Mouse (Mus musculus): ENCODE results near the gene Prkca.
A peak's percentile ranks its signal among the peaks of the same experiment; 100 is the strongest.

Prkca gene

GRCm38 (mm10) chr11:108336445-108336844, 7.3 kb downstream of the Prkca start:
- DNase-seq, result no peak

GRCm38 (mm10) chr11:108335536-108335935, 8.2 kb downstream of the Prkca start:
- DNase-seq, result no peak

DNA sequence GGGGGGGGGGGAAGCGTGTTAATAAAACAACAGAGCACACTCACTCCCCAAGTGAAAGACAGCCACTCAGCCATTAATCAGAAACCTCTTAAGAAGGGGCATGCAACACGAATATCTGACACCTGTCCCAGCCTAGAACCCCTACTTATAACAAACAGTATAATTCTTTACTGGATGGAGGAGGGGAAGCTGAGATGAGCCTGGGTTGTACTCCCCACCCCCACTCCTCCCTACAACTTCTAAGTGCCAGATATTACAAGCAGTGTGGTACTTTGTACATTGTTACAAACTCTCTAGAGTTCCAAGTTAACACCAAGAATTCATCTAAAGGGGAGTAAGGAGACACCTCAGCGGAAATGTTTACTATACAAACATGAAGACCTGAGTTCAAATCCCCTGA, 9.1 kb downstream of the Prkca start:
- DNase-seq, result no peak

GRCm38 (mm10) chr11:108333583-108334379, 9.9 kb downstream of the Prkca start:
- DNase-seq, result no peak

DNA sequence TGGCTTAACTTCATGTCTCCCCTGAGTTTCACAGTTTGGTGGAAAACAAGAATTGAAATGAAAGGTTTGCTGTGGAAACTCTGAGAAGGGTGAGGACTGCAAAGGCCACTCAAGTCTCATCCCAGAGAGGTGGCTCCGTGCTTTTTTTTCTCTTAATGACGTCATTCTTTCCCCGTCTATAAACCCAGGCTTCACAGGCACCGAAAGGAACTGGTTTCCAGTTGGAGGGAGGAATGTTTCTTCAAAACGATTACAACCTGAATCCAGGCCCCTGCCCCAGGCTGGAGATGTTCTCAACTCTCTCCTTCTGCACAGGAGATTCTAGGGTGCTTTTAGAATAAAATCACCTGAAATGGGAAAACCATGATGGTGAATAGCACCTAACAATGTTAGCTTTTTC, 10.7 kb downstream of the Prkca start:
- no peak for DNase-seq

DNA sequence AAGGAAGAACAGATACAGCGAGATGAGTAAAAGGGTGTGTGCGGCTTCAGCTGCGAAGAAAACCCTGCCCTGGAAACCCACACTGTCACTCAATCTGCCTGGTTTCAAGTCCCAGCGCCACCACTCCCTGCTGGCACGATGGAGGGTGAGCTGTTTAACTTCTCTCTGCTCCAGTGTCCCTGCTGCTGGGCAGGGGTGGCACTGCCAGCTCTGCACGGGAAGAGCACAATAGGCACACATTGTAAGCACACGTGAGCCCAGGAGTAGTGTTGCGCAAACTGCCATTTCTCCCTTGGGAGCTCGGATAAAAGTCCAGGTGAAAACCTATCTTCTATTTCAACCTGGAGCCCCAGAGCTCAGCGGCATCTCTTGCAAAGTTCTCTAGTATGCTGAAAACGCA, 12.9 kb downstream of the Prkca start:
- DNase-seq, result no peak

DNA sequence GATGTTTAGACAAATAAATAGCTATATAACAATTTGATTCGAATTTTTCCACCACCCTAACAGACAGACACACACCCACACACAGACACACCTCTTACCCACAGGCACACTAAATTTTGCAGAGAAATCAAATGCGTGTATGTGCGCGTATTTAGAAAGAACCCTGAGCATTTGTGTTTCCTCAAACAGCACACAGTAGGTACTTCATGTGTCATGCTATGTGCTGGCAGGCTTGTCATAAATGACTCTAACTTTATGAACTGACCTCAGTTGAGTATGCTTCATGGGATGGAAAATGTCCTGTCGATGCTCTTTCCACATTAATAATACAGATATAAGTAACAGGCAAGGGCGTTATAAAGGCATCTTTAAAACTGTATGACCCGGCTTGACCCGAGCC, 17.8 kb downstream of the Prkca start:
- DNase-seq, result no peak

DNA sequence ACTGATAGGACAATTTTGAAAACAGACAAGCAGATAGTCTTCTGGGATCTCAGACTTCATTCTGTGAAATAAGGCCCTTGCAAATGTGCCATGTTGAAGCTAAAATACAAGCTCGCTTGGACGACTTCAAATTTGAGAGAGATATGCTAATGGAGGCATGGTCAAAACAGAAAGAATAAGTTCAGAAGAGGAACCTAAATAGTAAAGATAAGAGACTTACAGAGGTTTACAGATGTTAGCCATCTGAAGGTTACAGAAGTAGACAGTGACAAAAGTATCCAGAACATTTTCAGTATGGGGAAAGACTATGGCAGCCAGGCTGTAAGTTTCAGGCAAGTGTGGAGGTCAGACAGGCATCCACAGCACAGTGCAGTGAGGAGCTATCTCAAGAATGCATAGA, 21.6 kb downstream of the Prkca start:
- no peak for DNase-seq

DNA sequence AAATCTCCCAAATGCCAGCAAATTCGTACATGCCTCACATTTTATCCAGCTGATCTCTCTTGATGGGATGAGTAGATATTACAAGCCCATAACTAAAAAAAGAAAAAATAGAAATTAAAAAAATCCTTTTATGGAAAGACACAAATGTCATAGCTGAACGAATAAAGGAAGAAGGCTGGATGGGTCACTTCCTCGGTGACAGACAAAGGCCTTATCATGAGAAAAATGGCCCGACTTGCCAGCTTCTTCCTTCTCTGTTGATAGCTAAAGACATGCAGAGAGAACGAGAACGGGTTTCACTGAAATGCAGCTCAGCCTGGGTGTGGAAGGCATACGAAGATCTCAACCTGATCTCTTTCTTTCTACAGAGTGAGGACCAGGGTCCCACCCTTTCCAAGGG, 23.2 kb downstream of the Prkca start:
- DNase-seq, result no peak

GRCm38 (mm10) chr11:108319162-108319561, 24.6 kb downstream of the Prkca start:
- no peak for DNase-seq

DNA sequence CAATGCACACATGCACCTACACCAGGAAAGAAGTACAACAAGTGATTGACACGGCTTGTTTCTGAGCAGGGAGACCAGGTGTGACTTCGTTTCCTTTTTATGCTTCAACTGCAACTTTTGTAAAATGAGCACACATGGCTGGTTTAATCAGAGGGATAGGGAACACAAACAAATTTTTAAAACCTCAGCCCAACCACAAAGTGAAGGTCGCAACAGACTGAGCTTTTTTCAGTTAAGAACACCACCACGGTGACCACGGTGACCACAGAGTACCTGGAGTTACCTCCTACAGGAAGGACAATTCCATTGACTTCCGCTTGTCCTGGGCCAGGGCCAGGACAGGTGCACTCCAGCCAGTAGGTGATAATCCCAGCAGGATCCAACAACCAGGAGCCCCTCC, 25.9 kb downstream of the Prkca start:
- DNase-seq, result no peak

DNA sequence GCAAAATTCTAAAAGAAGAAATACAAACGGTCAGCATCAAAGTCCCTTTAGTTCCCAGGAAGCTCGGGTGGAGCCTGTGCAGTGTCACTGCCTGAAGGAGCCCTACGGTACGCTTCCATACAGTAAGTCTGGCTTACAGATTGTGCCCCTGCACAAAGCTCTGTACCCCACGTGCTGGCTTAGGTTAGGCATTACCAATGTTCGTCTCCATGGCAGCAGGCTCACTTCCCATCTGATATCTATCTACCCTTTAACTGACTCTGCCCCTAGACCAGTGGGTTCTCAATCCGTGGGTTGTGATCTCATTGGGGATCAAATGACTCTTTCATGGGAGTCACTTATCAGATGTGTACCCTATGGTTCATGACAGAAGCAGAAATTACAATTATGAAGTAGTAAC, 28.0 kb downstream of the Prkca start:
- no peak for DNase-seq

- DNase-seq, result no peak
Observed at GRCm38 (mm10) chr11:108312516-108312915, 31.2 kb downstream of the Prkca start.

GRCm38 (mm10) chr11:108311912-108312311, 31.8 kb downstream of the Prkca start:
- DNase-seq, result no peak

DNA sequence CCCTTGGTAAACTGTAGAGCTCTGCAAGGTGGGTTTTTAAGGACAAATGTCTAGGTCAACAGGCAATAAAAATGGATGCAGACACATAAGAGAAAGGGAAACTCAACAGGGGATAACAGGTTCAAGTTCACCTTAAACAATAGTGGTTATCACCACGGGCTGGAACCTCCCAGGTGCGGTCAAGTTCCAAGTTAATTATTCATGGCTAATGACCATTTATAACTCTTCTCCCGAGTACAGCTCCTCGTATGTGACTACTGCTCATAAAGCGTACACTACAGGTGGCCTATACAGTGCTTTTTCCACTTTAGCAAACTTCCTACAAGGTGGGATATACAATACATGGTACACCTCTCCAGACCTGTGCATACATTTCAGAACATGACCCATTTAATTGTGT, 33.9 kb downstream of the Prkca start:
- DNase-seq, result no peak

- DNase-seq, result no peak
Observed at GRCm38 (mm10) chr11:108308253-108308652, 35.5 kb downstream of the Prkca start.

DNA sequence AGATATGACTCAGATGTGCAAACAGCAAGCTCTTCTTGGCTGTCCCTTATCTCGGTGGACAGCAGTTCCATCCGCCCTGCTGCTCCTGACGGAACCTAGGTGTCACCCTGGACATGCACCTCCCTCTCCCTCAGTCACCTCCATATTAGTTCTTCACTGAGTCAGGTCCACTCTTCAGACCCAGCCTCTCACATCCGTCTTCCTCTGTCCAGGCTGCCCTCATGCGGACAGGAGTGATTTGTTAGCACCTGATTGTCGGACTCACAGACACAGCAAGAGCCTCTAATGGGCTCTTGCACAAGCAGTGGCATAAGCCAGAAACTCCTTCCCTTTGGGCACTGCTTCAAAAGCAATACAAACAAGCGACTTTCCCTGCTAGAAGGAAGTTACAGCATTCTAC, 36.5 kb downstream of the Prkca start:
- DNase-seq, result no peak

GRCm38 (mm10) chr11:108303787-108304186, 39.9 kb downstream of the Prkca start:
- DNase-seq, result no peak

GRCm38 (mm10) chr11:108301796-108302490, 41.8 kb downstream of the Prkca start:
- no peak for DNase-seq

DNA sequence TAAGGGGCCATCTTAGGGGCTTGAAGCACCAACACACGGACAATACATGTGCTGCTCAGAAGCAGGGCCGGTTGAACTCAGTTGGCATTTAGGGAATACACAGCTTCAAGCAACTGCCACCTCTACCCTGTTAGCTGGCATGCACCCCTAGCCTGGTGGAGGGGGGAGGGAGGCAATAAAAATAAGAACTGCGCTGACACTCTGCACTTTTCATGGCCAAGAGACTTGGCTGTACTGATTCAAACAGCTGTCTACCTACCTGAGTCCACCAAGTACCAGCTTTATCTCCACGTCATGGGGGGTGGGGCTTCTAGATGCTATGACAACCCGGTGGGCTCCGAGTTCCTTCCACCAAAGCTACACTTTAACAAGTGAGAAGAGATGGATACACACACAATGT, 42.7 kb downstream of the Prkca start:
- no peak for DNase-seq

GRCm38 (mm10) chr11:108300443-108300842, 43.3 kb downstream of the Prkca start:
- peak; percentile 54 to 68 for DNase-seq

DNA sequence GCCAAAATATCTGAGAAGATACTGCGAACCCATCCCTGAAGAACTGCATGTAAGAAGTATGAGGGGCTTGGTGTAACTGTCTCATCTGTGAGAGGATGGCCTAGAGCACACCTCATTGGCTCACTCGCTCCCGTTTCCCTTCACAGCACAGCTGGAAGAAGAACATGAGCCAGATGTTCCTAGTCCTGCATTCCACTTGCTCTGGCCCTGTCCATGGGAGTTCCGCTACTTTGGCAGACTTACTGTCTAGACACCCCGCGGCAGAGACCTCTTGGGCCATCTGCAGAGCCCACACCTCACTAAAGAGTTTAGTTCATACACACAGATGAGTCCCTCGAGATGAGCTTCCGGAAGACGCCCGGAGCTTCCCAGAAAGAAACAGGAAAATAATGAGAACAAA, 43.8 kb downstream of the Prkca start:
- DNase-seq, result no peak

GRCm38 (mm10) chr11:108297956-108298355, 45.8 kb downstream of the Prkca start:
- no peak for DNase-seq

DNA sequence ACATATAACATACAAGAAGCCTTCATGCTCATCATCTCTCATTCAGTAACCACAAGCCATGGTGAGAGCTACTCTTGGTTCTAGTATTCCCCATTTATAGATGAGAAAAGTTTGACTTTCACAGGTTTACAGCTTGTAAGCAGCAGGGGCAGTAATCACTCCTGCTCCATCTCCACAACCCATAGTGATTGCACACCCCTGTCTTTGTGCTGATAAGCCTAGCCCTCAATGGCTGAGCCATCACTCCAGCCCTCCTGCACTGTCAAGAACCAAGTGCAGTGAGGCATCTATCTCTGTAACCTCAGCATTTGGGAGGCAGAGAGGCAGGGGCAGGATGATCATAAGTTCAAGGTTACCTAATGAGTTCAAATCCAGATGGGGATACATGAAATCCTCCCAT, 48.4 kb downstream of the Prkca start:
- no peak for DNase-seq

Measured in cerebellum, postnatal 10 days (tissue).